Mouse (Mus musculus) gastrocnemius, adult 18-20 months (tissue): ENCODE data around the gene Apoa1. TPM values are rescaled to one million over a fixed set of nuclear protein-coding genes. Genes with fewer than 3 reads are reported as not detected.

Source experiments
- DNase-seq: peaks from one replicate; pipeline ENCODE4 v3.0.0; 2021; ENCODE audit warnings: low spot score
- total RNA-seq, 2 experiments: library from RNA; stranded (reverse); gene quantifications; 2 replicates each; pipeline ENCODE4 v1.2.3; 2021

Apoa1 gene
- total RNA-seq, 2 experiments from 2014 or later, result 3.5 TPM; not detected in 1

GRCm38 (mm10) chr9:46256658-46257385, 28.4 kb downstream of the Apoa1 start:
- no peak for DNase-seq

- DNase-seq, result no peak
Observed at GRCm38 (mm10) chr9:46257546-46257945, 29.2 kb downstream of the Apoa1 start.

GRCm38 (mm10) chr9:46259111-46259510, 30.7 kb downstream of the Apoa1 start:
- DNase-seq, result no peak

GRCm38 (mm10) chr9:46261131-46261530, 32.8 kb downstream of the Apoa1 start:
- no peak for DNase-seq

- DNase-seq, result no peak
Observed at GRCm38 (mm10) chr9:46268343-46268873, 40.0 kb downstream of the Apoa1 start, which contains the start of gene Apoa5. Gene Apoa5 (plus strand): TSS chr9:46268633.

- no peak for DNase-seq
Observed at GRCm38 (mm10) chr9:46269125-46269524, 40.7 kb downstream of the Apoa1 start.

- no peak for DNase-seq
Observed at GRCm38 (mm10) chr9:46270782-46271181, 42.4 kb downstream of the Apoa1 start.

GRCm38 (mm10) chr9:46272070-46272469, 43.7 kb downstream of the Apoa1 start:
- no peak for DNase-seq

GRCm38 (mm10) chr9:46272677-46273454, 44.5 kb downstream of the Apoa1 start, which contains the start of gene Zpr1:
Gene Zpr1 (plus strand): TSS chr9:46273064.
- DNase-seq, result peak; percentile 89

GRCm38 (mm10) chr9:46274494-46274893, 46.1 kb downstream of the Apoa1 start:
- no peak for DNase-seq

Other genes starting within 250 kb of the Apoa1 start
- 10 to 100 TPM; 23.6 to 32.0 TPM for gene Pafah1b2, start 215.9 kb upstream of the Apoa1 start, total RNA-seq
- 10 to 100 TPM; 37.4 to 38.3 TPM for gene Sik3, start 215.8 kb upstream of the Apoa1 start, total RNA-seq
- gene Apoc3, start 7.1 kb downstream of the Apoa1 start, total RNA-seq, result 1 to 10 TPM in 1 of 2 experiments, not detected in 1; 1.8 TPM
- gene Apoa4, start 12.1 kb downstream of the Apoa1 start, total RNA-seq, result not detected
- under 1 TPM in 1 of 2 experiments, not detected in 1; 1.00 TPM for gene Apoa5, start 40.1 kb downstream of the Apoa1 start, total RNA-seq
- gene Zpr1, start 44.5 kb downstream of the Apoa1 start, total RNA-seq, result 10 to 100 TPM; 27.9 to 28.5 TPM
- gene Bud13, start 54.4 kb downstream of the Apoa1 start, total RNA-seq, result 10 to 100 TPM; 10.1 to 12.9 TPM
- not detected for gene 4931429L15Rik, start 91.4 kb downstream of the Apoa1 start, total RNA-seq